Comparison of ENCODE assay signal across 8 mouse cellular contexts in genomic region chr2:32175508-32175907, GRCm38 (mm10). TPM values are rescaled to one million over a fixed set of nuclear protein-coding genes. Genes with fewer than 3 reads are reported as not detected.
A peak's percentile ranks its signal among the peaks of the same experiment; 100 is the strongest.
DNase-seq lines count a peak whose midpoint lies in the region; ATAC-seq and TF ChIP-seq lines count a peak whose summit lies in the region.

No protein-coding gene starts in this region.

- H3K9ac ChIP-seq in intestine, embryonic 14.5 days (ENCODE audit: low read length): no peak overlapping the region
- no peak overlapping the region for H3K9ac ChIP-seq in neural tube, embryonic 14.5 days (replicated peaks; ENCODE audit: low read depth, low read length)

- peaks cover 28% of the 10 kb centered on the region for H3K36me3 ChIP-seq in forebrain, embryonic 10.5 days (replicated peaks)
- H3K36me3 ChIP-seq in intestine, embryonic 14.5 days (ENCODE audit: control insufficient read depth, insufficient read depth, low read length): 0 out of 2 replicates have a peak, but pooled peaks cover 2% of the 10 kb centered on the region
- no peaks in the 10 kb centered on the region for H3K36me3 ChIP-seq in neural tube, embryonic 14.5 days (ENCODE audit: control insufficient read depth, insufficient read depth, low read length)

- ATAC-seq in intestine, embryonic 14.5 days (replicated peaks; ENCODE audit: low FRiP score, low TSS enrichment, low read depth): no peak
- no peak for ATAC-seq in neural tube, embryonic 14.5 days (ENCODE audit: low read depth)

- peaks cover 71% of the 10 kb centered on the region for H3K4me1 ChIP-seq in forebrain, embryonic 10.5 days
- H3K4me1 ChIP-seq in intestine, embryonic 14.5 days (replicated peaks; ENCODE audit: control insufficient read depth, insufficient read depth, low read length): peaks cover 51% of the 10 kb centered on the region
- H3K4me1 ChIP-seq in neural tube, embryonic 14.5 days (ENCODE audit: control insufficient read depth, insufficient read depth, low read length): peaks cover 45% of the 10 kb centered on the region

- TF ChIP-seq CTCF in left cerebral cortex, adult 2 months (IDR thresholded peaks at IDR 0.05): no peak

- DNase-seq in left cerebral cortex, adult 2 months (ENCODE audit: extremely low spot score in 1 of 2, low spot score in 2 of 2): no peak
- no peak for DNase-seq in left cerebral cortex, postnatal 4 days
- no peak for DNase-seq in forebrain, embryonic 10.5 days (ENCODE audit: extremely low spot score, low spot score)
- DNase-seq in intestine, embryonic 14.5 days (ENCODE audit: low spot score): no peak
- DNase-seq in right cerebral cortex, postnatal 14 days: no peak
- no peak for DNase-seq in yolk sac, embryonic 10.5 days (ENCODE audit: low spot score)
- no peak for DNase-seq in spleen, postnatal 36 days (ENCODE audit: low spot score in 2 of 2)

- peak overlapping the region; percentile 84 for H3K27ac ChIP-seq in left cerebral cortex, adult 2 months
- H3K27ac ChIP-seq in forebrain, embryonic 10.5 days: peak overlapping the region; percentile 85
- peak overlapping the region; percentile 85 for H3K27ac ChIP-seq in intestine, embryonic 14.5 days (ENCODE audit: low read depth)
- H3K27ac ChIP-seq in neural tube, embryonic 14.5 days (ENCODE audit: low read depth, low read length): peak overlapping the region; percentile 91

- H3K27me3 ChIP-seq in forebrain, embryonic 10.5 days (ENCODE audit: poor library complexity, severe bottlenecking): no peaks in the 10 kb centered on the region
- no peaks in the 10 kb centered on the region for H3K27me3 ChIP-seq in intestine, embryonic 14.5 days (replicated peaks; ENCODE audit: control insufficient read depth, insufficient read depth, low read length)
- H3K27me3 ChIP-seq in neural tube, embryonic 14.5 days (ENCODE audit: control insufficient read depth, insufficient read depth, low read length): no peaks in the 10 kb centered on the region

- no peak overlapping the region for H3K4me2 ChIP-seq in intestine, embryonic 14.5 days (ENCODE audit: low read length)
- H3K4me2 ChIP-seq in neural tube, embryonic 14.5 days (ENCODE audit: low read depth, low read length): no peak overlapping the region

- 92% methylated on average over 6 of the region's 6 CpGs for WGBS in forebrain, embryonic 10.5 days
- 85% methylated on average over 6 of the region's 6 CpGs for WGBS in intestine, embryonic 14.5 days
- 88% methylated on average over 6 of the region's 6 CpGs for WGBS in neural tube, embryonic 14.5 days

- H3K9me3 ChIP-seq in forebrain, embryonic 10.5 days: no peaks in the 10 kb centered on the region
- no peaks in the 10 kb centered on the region for H3K9me3 ChIP-seq in intestine, embryonic 14.5 days (ENCODE audit: control insufficient read depth, low read length)
- no peaks in the 10 kb centered on the region for H3K9me3 ChIP-seq in neural tube, embryonic 14.5 days (ENCODE audit: control insufficient read depth, low read length)

- intact Hi-C loops in left cerebral cortex, adult 2 months (cut with DNase I): loop anchor here (2.0 kb wide), 1 partner anchor 25 kb away; the partner anchor contains the start of gene Prrc2b
- intact Hi-C loops in left cerebral cortex, postnatal 4 days (cut with DNase I): no loop called here

- no peak overlapping the region for H3K4me3 ChIP-seq in left cerebral cortex, adult 2 months
- H3K4me3 ChIP-seq in forebrain, embryonic 10.5 days: no peak overlapping the region
- H3K4me3 ChIP-seq in intestine, embryonic 14.5 days (ENCODE audit: low read depth, low read length): no peak overlapping the region
- no peak overlapping the region for H3K4me3 ChIP-seq in neural tube, embryonic 14.5 days (ENCODE audit: low read depth, low read length)

RNA-seq across cellular contexts. Expression of gene Prrc2b, which starts 24.6 kb away (rescaled TPM):
- total RNA-seq in left cerebral cortex, adult 2 months (2021): 100 to 1,000 TPM; 268 to 280 TPM
- 100 to 1,000 TPM; 327 to 335 TPM for total RNA-seq in left cerebral cortex, postnatal 4 days (2021)
- polyA plus RNA-seq in forebrain, embryonic 10.5 days (2016; fragmentation: Nextera tagmentation; extraction: Ambion mirVana): 48.2 and 50.1 TPM in 2 replicates
- 48.4 and 52.8 TPM in 2 replicates for polyA plus RNA-seq in intestine, embryonic 14.5 days (2014; fragmentation: Nextera tagmentation; extraction: Ambion mirVana)
- polyA plus RNA-seq in neural tube, embryonic 14.5 days (2014; fragmentation: Nextera tagmentation; extraction: Ambion mirVana): 101 and 118 TPM in 2 replicates
